Mouse (Mus musculus) lung, postnatal 0 days (tissue): ENCODE results near the gene Meis2. TPM values are rescaled to one million over a fixed set of nuclear protein-coding genes. Genes with fewer than 3 reads are reported as not detected.

Experiments
- ATAC-seq: fragments of 200-750 bp; cut with Nextera tagmentation; 2 replicates; pipeline ENCODE4 v1.8.0; 2017; ENCODE audit warnings: moderate library complexity
- DNase-seq: peaks from one replicate; pipeline ENCODE4 v3.0.0-alpha.2; 2016; ENCODE audit warnings: low spot score
- H3K27ac ChIP-seq: fragments of 300-500 bp; sonication (generic); 2 replicates; pipeline ENCODE4 v1.5.1; 2014; ENCODE audit warnings: antibody characterized with exemption, mild to moderate bottlenecking, low read length, mixed read lengths
- H3K27me3 ChIP-seq: fragments of 300-500 bp; sonication (generic); replicated peaks from 2 replicates; pipeline ENCODE4 v1.6.1; 2014; ENCODE audit warnings: low read length, mixed read lengths; ENCODE audit not compliant: insufficient read depth
- H3K36me3 ChIP-seq: fragments of 300-500 bp; sonication (generic); 2 replicates; pipeline ENCODE4 v1.6.1; 2014; ENCODE audit warnings: low read length, mixed read lengths; ENCODE audit not compliant: insufficient read depth
- H3K4me1 ChIP-seq: fragments of 300-500 bp; sonication (generic); 2 replicates; pipeline ENCODE4 v1.6.1; 2014; ENCODE audit warnings: antibody characterized with exemption, low read depth, low read length, mixed read lengths; ENCODE audit not compliant: insufficient read depth
- H3K4me2 ChIP-seq: fragments of 300-500 bp; sonication (generic); replicated peaks from 2 replicates; pipeline ENCODE4 v1.6.1; 2014; ENCODE audit warnings: low read depth, mild to moderate bottlenecking, low read length, moderate library complexity, mixed read lengths
- H3K4me3 ChIP-seq: fragments of 300-500 bp; sonication (generic); 2 replicates; pipeline ENCODE4 v1.5.1; 2014; ENCODE audit warnings: low read depth, low read length
- H3K9ac ChIP-seq: fragments of 300-500 bp; sonication (generic); replicated peaks from 2 replicates; pipeline ENCODE4 v1.6.1; 2014; ENCODE audit warnings: low read depth, mild to moderate bottlenecking
- H3K9me3 ChIP-seq: fragments of 300-500 bp; sonication (generic); 2 replicates; pipeline ENCODE4 v1.6.1; 2016; ENCODE audit warnings: low read length, mixed read lengths
- CTCF ChIP-seq: IDR thresholded peaks from 2 replicates; pipeline ENCODE4 v1.5.1; 2016; ENCODE audit warnings: antibody characterized with exemption, mild to moderate bottlenecking
- EP300 ChIP-seq: IDR thresholded peaks from 2 replicates; pipeline ENCODE4 v1.6.1; 2016; ENCODE audit warnings: antibody characterized with exemption, mild to moderate bottlenecking, control low read depth
- WGBS: fragments of 180-500 bp; shearing (Covaris S2); extraction: QIAGEN DNeasy Blood & Tissue Kit; methylation state at CpG from one replicate; pipeline ENCODE4 v1.1.7; 2014; 5-methylcytosine and 5-hydroxymethylcytosine counted together
- polyA plus RNA-seq: library from polyadenylated mRNA; unstranded; fragments of >200 nt; fragmentation: Nextera tagmentation; extraction: Ambion mirVana; gene quantifications from 2 replicates; pipeline ENCODE4 v1.2.1, GENCODE M21; 2015

Gene Meis2
- polyA plus RNA-seq, 1 experiment from 2014 or later: 12.0 TPM

DNA sequence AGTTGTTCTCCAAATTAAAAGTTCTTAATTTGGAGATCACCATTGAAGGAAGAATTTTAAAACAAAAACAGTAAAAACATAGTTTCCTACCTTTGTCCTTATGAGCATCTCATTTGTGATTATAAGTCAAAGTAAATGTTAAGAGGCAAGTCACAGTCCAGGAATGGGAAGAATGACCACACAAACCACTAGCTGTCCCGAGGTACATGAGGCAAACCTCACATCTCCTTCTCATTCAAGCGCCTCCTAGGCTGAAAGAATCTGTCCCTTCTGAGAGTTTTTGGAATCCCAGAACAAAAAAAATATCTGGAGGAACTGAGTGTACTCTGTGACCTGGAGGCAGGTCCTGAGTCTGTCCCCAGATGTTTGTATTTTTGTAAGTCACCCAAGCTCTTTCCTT is 13.2 kb upstream of the Meis2 start:
- WGBS: 70% methylated on average over 2 of the region's 2 CpGs
- Histone ChIP-seq H3K27ac (no peak overlapping the region), H3K4me2 (no peak overlapping the region), H3K36me3 (no peaks in the 10 kb centered on the region), H3K4me3 (no peak overlapping the region), H3K27me3 (0 out of 2 replicates have a peak, but pooled peaks cover 9% of the 10 kb centered on the region), H3K9me3 (0 out of 2 replicates have a peak, but pooled peaks cover 3% of the 10 kb centered on the region), H3K4me1 (no peaks in the 10 kb centered on the region), H3K9ac (no peak overlapping the region)
- ATAC-seq (no peak), DNase-seq (no peak)
- TF ChIP-seq CTCF (no peak), EP300 (no peak)

- WGBS: 54% methylated on average over 3 of the region's 3 CpGs
- DNase-seq (no peak), ATAC-seq (no peak)
- Histone ChIP-seq H3K9me3 (0 out of 2 replicates have a peak, but pooled peaks cover 3% of the 10 kb centered on the region), H3K4me1 (no peaks in the 10 kb centered on the region), H3K9ac (no peak overlapping the region), H3K4me3 (no peak overlapping the region), H3K36me3 (no peaks in the 10 kb centered on the region), H3K27ac (no peak overlapping the region), H3K27me3 (peaks cover 15% of the 10 kb centered on the region; the same call in 1 of the 2 replicates), H3K4me2 (no peak overlapping the region)
- TF ChIP-seq EP300 (no peak), CTCF (no peak)
Measured at GRCm38 (mm10) chr2:116077716-116078115, 12.1 kb upstream of the Meis2 start.

- peaks cover 15% of the 10 kb centered on the region; the same call in 1 of the 2 replicates for H3K27me3 ChIP-seq
- no peak overlapping the region for H3K27ac ChIP-seq
- H3K4me1 ChIP-seq: no peaks in the 10 kb centered on the region
- no peak overlapping the region for H3K4me2 ChIP-seq
- no peak for DNase-seq
- ATAC-seq: no peak
- no peaks in the 10 kb centered on the region for H3K36me3 ChIP-seq
- no peak overlapping the region for H3K4me3 ChIP-seq
- no peak overlapping the region for H3K9ac ChIP-seq
- TF ChIP-seq EP300 (no peak), CTCF (no peak)
- 0 out of 2 replicates have a peak, but pooled peaks cover 3% of the 10 kb centered on the region for H3K9me3 ChIP-seq
Measured at GRCm38 (mm10) chr2:116076752-116077480, 11.3 kb upstream of the Meis2 start.

DNA sequence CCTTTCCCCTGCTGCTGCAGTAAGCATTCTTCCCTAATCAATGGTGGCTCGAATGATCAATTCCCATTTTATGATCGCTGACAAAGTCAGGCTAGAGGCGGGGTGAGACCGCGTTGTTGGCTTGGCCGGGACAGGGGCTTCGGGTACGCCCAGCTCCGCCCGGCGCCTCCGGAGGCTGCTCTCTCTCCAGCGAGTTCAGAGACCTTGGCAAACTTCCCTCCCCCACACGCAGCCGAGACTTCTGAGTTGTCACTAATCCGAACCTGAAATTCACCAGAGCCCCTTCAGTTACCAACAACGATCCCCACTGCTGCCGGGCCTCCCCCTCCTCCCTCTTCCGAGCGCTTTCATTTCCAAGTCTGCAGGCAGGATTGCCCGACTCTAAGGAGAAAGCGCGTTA is 10.3 kb upstream of the Meis2 start:
- peak; percentile 63 for ATAC-seq
- WGBS: under 1% methylated on average over 23 of the region's 23 CpGs

DNA sequence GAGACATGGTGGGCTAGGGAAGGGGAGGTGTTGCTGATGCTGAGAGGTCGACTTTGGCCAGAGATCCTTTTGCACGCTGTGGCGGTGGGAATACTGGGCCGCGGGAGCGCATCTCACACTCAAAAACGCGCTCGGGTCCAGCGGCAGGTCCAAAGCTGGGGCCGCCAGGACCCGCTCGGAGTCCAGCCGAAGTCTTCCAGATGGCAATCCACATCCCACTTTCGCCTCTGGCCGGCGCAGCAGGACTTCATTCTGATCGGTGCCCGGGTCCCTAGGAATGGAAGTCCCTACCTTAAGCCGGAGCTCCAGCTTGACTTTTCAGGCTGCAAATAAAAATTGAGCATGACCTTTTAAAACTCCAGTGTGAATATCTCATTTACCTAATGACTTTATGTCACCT is 9.8 kb upstream of the Meis2 start:
- H3K4me3 ChIP-seq: peak overlapping the region; percentile 45
- no peak overlapping the region for H3K27ac ChIP-seq

More for the DNA sequence above, 10.3 kb upstream of the Meis2 start:
- TF ChIP-seq EP300 (no peak), CTCF (no peak)
- no peaks in the 10 kb centered on the region for H3K36me3 ChIP-seq
- peak overlapping the region; percentile 45 for H3K4me3 ChIP-seq
- no peak overlapping the region for H3K27ac ChIP-seq
- H3K9me3 ChIP-seq: no peaks in the 10 kb centered on the region
- H3K4me2 ChIP-seq: peak overlapping the region; percentile 63
- no peak for DNase-seq
- no peaks in the 10 kb centered on the region for H3K4me1 ChIP-seq
- peaks cover 22% of the 10 kb centered on the region; the same call in 1 of the 2 replicates for H3K27me3 ChIP-seq
- H3K9ac ChIP-seq: no peak overlapping the region

GRCm38 (mm10) chr2:116074726-116075440 is 9.2 kb upstream of the Meis2 start:
- TF ChIP-seq EP300 (no peak), CTCF (no peak)
- no peak for DNase-seq
- H3K4me2 ChIP-seq: peak overlapping the region; percentile 63; the same call in 1 of the 2 replicates
- H3K4me1 ChIP-seq: no peaks in the 10 kb centered on the region
- H3K27ac ChIP-seq: no peak overlapping the region
- H3K9me3 ChIP-seq: no peaks in the 10 kb centered on the region
- no peak overlapping the region for H3K4me3 ChIP-seq
- no peak for ATAC-seq
- peaks cover 22% of the 10 kb centered on the region; the same call in 1 of the 2 replicates for H3K27me3 ChIP-seq
- H3K9ac ChIP-seq: no peak overlapping the region
- H3K36me3 ChIP-seq: no peaks in the 10 kb centered on the region
- 31% methylated on average over 17 of the region's 17 CpGs for WGBS

More for the DNA sequence above, 9.8 kb upstream of the Meis2 start:
- WGBS: under 1% methylated on average over 20 of the region's 20 CpGs
- TF ChIP-seq EP300 (no peak), CTCF (peak; percentile 12; the same call in 1 of the 2 replicates)
- Histone ChIP-seq H3K4me2 (peak overlapping the region; percentile 63), H3K4me1 (no peaks in the 10 kb centered on the region), H3K9ac (no peak overlapping the region), H3K27me3 (peaks cover 22% of the 10 kb centered on the region; the same call in 1 of the 2 replicates), H3K9me3 (no peaks in the 10 kb centered on the region), H3K36me3 (no peaks in the 10 kb centered on the region)
- ATAC-seq (no peak), DNase-seq (no peak)
